Mouse (Mus musculus) inflammation-experienced regulatory T-cells, adult 6 months (primary cell): Measurements from ENCODE around the gene Tmem205. TPM values are rescaled to one million over a fixed set of nuclear protein-coding genes. Genes with fewer than 3 reads are reported as not detected.

Experiments
- ATAC-seq: one replicate; pipeline ENCODE4 v1.8.0; 2017
- polyA plus RNA-seq, 3 experiments: library from polyadenylated mRNA; unstranded; fragments of 100-300 nt; shearing (Covaris generic); gene quantifications; one replicate each; pipeline ENCODE4 v1.2.1; 2017

Tmem205 gene
- 10 to 100 TPM in 1 of 3 experiments, 1 to 10 TPM in 2; 8.8 to 11.1 (median 9.7) TPM for polyA plus RNA-seq

- peak; percentile 56 for ATAC-seq
Observed at GRCm38 (mm10) chr9:21927208-21927753, at the start of gene Tmem205, which contains the start of gene Ccdc159. TSS of gene Tmem205 (minus strand) at chr9:21927556. TSS of gene Ccdc159 (plus strand) at chr9:21927471.

DNA sequence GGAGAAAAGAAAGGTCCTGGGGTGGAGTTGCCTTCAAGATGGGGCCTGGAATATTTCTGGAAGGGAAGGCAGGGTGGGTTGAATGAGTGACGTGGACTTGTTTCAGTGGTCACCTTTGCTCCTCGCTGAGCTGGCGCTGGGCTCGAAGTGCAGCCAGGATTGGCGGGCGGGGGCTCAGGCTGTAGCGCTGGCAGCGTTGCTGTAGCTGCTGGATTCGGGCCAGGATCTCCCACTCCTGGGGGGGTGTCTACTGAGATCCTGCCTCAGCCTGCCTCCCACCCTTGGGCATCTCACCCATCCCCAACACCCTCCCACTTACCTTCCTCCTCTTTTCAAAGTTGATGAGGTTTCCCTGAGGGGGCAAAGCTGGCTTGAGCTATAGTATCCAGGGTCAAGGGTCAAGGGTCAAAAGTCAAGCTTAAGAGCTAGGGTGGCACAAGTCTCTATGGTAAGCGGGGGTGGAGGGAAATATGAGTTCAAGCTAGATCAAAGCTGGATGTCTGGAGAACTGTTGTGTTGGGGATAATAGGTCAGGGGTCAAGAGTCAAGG is 49.3 kb upstream of the Tmem205 start:
- ATAC-seq: no peak

DNA sequence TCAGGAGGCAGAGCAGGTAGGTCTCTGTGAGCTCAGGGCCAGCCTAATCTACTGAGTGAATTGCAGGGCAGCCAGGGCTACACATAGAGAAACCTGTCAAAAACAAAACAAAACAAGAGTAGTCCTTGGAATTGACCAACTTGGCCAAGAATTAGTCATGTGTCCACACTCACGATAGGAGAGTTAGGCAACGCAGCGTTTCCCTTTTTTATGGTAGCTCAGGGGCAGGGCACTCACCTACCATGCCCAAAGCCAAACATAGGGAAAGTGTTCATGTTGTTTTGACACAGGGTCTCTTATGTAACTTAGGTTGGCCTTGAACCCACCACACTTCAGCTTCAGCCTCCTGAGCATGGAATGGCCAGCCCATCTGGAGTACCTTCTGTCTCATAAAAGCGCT is 41.9 kb upstream of the Tmem205 start:
- no peak for ATAC-seq

- no peak for ATAC-seq
Observed at GRCm38 (mm10) chr9:21968883-21969282, 41.5 kb upstream of the Tmem205 start.

GRCm38 (mm10) chr9:21963417-21963816 is 36.1 kb upstream of the Tmem205 start, which contains the start of gene Epor:
TSS of gene Epor (minus strand) at chr9:21963506.
- no peak for ATAC-seq

DNA sequence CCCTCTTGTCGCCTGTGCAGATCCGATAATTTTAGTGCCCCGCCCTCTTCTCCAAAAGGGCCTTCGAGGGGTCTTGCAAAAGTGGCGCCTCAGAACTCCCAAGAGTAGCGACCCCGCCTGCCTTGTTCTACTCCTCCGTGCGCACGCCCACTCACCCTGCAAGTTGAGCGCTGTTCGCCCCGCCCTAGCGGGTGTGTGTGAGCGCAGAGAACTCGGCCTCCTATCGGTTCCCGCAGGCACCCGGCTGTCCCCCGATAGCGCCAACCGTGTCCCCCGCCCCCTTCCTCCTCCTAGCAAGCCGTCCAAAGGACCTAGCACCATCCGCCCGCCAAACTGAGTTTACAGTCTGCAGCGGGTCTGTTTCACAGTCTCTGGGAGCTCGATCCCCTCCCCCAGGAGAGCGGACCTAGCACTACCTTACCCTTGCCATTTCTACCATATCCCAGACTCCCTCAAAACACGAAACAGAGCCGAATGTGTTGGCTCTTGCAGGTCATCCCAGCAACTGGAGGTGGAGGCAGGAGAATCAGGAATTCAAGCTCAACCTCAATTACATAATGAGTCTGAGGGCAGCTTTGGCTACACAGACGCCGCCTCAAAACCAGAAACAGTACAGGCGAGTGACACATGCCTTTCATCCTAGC is 35.2 kb upstream of the Tmem205 start:
- ATAC-seq: peak; percentile 87

DNA sequence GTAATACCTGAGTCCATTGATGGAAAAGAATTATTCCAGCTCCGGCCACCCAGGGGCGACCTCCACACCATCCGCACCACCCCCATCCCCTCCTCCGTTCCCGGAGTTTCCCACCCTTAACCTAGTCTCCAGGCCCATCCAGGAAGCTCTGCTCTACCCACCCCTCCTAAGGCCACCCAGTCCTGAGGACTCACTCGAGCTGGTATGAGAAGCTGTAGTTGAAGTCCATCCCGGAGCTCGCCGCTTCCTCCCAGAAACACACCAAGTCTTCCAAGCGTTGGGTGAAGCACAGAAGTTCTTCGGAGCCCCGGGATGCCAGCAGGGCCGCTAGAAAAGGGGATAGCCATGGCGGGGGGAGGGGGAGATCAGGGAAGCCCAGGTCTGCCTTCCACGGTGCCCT is 34.7 kb upstream of the Tmem205 start:
- no peak for ATAC-seq

DNA sequence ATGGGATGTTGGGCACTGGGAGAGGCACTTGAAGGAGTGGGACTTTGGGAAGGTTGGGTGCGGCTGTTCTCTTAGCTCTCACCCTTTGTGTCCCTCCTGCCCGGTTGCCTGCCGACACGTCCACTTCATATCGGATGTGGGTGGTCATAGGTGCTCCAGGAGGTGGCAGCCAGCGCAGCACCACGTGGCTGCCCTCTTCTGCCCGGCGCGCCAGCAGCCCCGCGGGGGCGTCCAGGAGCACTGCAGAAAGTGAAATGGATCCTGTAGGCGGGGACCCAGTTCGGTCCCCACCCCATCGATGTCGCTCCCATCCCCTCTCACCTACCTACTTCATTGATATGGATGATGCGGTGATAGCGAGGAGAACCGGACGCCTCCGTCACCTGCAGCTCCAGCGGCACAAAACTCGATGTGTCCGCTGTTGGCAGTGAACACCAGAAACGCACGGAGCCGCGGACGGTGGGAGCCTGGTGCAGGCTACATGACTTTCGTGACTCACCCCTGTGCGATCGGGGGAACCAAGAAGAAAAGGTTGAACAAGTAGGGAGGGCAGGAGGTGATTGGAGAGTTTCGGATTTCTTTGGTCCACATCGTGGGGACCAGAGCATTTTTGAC is 34.1 kb upstream of the Tmem205 start:
- ATAC-seq: peak; percentile 13

DNA sequence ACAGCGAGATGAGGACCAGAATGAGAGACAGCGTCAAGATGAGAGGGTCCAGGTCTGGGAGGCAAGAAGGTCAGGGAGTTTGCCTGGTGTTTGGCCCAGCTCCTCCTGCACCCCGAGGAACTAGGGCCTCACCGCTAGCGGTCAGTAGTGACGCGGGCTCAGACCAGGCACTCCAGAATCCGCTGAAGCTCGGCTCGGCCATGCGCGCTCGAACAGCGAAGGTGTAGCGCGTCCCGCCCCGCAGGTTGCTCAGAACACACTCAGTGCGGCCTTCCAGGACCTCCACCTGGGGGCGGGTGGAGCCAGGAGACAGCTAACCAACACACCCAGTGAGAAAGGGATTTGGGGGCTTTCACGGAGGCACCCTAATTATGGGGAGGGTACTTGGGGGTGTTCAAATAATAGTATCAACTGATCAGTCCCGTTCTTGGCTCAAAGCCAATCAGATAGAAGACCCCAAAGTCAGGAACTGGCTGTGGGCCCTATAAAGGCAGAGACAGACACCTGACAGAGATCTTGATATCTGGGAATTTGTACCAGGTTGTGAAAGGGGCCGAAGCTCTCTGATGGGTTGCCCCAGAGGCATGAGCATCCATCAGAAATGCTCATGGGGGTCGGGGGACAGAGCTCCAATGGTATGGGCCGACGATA is 33.3 kb upstream of the Tmem205 start:
- ATAC-seq: no peak

GRCm38 (mm10) chr9:21960135-21960534 is 32.8 kb upstream of the Tmem205 start:
- ATAC-seq: no peak

DNA sequence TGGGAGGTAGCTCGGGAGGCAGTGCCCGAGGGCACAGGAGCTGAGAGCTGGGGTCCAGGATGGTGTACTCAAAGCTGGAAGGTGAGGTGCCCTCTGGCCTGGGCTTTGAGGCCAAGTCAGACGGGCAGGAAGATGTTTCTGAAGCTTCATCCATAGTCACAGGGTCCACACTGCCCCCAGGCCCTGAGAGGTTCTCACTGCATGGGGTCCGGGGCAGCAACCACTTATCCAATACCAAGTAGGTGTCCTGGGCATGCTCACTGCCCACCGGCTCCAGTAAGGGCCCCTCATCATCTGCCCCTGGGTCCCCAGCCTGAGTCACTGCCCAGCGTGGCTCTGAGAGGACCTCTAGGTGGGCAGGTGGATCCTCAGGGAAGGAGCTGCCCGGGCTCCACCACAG is 31.9 kb upstream of the Tmem205 start:
- no peak for ATAC-seq

GRCm38 (mm10) chr9:21958372-21958771 is 31.0 kb upstream of the Tmem205 start:
- no peak for ATAC-seq

DNA sequence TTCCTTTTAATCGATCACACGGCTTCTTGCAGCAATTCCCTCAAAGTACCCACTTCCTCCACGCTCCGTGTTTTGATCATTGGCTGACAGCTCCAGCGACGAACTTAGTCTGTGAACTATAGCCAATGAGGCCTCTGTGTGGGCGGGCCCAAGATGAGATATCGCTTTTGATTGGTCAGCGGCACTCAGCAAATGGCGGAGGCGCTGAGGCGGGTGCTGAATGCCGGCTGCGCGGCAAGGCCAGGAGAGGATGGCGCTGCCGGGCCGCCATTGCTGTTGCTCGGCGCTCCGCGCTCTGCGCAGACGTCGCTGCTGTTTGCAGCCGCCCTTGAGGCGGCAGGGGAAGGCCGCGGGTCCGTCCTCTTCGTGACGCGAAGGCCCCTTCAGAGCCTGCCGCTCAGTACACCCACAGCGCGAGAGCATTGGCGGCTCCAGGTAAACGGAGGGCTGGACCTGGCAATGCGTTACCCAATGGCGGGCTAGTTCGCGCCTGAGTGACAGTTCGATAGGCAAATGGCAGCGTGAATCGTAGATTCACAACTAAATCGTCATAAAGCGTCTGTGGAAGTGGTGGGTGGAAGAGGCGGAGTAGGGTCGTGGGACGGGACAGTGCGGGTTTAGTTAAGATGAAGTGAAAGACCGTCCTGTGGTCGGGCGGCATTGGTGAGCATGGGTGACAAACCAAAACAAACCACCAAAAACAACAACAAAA is 28.4 kb upstream of the Tmem205 start, which contains the start of gene Swsap1:
Gene Swsap1 (plus strand): TSS at position 186 of the 712 bp plus-strand sequence.
- ATAC-seq: peak; percentile 94

- peak; percentile 29 for ATAC-seq
Observed at GRCm38 (mm10) chr9:21955225-21955569, 27.8 kb upstream of the Tmem205 start.

DNA sequence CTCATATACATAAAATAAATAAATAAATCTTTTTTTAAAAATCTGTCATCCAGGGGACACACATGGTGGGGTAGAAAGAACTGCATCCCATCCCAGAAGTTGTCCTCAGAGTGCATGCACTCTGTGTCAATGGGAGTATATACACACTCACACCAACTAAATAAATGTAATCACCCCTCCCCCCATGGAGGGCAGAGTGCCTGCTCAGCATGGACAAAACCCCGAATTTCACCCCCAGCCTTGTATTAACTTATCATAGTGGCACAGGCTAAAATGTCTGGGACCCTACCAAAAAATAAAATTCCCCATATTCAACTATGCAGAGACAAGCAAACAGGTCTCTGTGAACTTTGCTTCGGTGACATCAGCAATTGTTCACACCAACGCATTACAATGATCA is 27.3 kb upstream of the Tmem205 start:
- no peak for ATAC-seq

DNA sequence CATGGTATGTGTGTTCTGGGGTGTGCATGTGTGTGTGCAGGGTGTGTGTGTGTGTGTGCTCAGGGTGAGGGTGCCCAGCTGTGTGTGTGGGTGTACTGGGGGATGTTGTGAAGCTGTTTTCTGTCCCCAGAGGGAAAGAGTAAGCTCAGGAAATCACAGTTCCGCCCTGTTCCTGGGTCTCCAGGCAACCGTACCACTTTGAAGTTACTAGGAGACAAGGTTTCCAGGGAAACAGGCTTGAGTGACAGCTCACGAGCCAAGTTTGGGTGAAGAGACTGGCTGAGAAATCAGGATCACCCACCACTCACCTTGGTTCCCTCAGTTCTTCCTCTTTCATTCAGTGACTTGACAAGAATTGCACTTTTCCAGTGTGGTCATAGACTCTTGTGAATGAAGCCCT is 26.2 kb upstream of the Tmem205 start:
- no peak for ATAC-seq

GRCm38 (mm10) chr9:21951977-21952376 is 24.6 kb upstream of the Tmem205 start:
- no peak for ATAC-seq

GRCm38 (mm10) chr9:21950322-21950721 is 23.0 kb upstream of the Tmem205 start:
- ATAC-seq: no peak

DNA sequence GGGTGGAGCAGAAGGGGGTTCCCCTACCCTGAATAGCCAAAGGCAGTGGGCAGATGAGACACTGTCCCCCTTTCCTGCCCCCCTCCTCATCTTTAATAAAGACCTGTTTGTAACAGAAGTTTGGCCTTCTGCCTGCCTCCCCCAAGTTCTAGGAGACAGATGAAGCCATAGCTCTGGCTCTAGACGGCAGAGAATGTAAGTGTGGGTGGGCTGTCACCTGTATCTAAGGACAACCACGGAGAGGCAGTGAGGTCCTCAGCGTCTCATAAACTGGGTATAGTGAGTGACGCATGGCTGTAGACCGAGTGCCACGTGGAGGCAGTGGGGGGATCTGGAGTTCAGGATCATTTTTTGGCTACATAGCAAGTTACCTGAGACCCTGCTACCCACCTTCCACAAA is 21.4 kb upstream of the Tmem205 start:
- no peak for ATAC-seq

DNA sequence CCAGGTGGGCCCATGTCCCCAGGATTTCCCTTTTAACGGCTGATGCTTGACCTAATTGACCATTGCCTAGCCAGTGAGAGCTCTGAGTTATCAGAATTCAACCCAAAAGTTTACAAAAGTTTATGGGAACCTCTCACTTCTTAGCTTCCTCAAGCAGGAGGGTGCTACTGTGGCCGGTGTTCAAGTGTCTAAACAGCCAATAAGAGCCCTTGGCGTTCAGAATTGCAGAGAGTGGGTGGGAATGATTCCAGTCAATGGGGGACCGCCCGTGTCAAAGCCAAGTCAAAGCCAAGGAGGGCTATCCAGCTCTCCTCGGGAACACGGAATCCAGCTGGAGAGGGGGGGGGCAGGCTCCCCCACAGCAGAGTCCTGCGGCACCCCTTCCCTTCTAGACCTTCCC is 20.8 kb upstream of the Tmem205 start:
- ATAC-seq: no peak

DNA sequence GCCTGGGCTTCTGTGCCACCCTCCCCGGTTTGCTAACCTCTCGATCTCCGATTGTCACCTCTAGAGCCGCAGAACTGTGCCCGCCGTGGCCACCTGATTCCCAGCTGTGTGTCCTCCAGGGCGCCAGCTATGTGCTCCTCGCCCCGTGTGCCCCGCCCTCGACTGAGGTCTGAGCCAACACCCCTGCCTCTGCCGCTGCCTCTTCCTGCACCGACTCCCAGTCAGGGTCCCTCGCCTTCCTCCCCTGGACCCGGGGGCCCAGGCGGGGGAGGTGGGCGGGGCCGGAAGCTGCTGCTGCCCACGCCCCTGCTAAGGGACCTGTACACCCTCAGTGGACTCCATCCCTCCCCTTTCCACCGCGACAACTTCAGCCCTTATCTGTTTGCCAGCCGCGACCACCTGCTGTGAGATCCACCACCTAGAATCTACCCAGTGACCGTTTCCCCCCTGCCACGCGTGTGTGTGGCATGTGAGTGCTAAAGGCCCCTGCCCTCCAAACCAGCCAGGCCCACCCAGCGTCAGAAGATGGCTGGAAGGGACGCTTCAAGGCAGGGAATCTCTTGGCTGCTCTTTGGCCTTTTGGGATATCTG is 20.3 kb upstream of the Tmem205 start:
- ATAC-seq: no peak

DNA sequence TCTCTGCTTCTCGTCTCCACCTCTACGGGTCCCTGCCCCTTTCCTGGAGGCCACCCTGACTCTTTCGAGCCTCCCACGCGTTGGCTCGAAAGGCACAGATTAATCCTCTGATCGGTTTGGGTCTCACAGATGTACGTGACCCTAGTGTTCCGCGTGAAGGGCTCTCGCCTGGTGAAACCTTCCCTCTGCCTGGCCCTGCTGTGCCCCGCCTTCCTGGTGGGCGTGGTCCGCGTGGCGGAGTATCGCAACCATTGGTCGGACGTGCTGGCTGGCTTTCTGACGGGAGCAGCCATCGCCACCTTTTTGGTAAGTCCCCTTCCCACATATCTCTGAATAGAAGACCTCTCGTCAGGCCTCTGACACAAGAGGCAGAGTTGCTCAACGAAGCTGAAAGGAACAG is 16.9 kb upstream of the Tmem205 start:
- ATAC-seq: no peak
